Mouse (Mus musculus) C2C12 (cell line): ENCODE results near the gene Plpp7. TPM values are rescaled to one million over a fixed set of nuclear protein-coding genes. Genes with fewer than 3 reads are reported as not detected.

Experiments
- H3K27me3 ChIP-seq: one replicate; pipeline ENCODE4 v1.6.1; 2011; ENCODE audit not compliant: control insufficient read depth, insufficient read depth, insufficient read length
- H3K36me3 ChIP-seq: one replicate; pipeline ENCODE4 v1.6.1; 2011; ENCODE audit not compliant: control insufficient read depth, insufficient read depth
- H3K4me3 ChIP-seq: one replicate; pipeline ENCODE4 v1.5.1; 2011; ENCODE audit warnings: mild to moderate bottlenecking, control low read depth; ENCODE audit not compliant: poor library complexity, insufficient read depth, severe bottlenecking
- H3K79me2 ChIP-seq: one replicate; pipeline ENCODE4 v1.6.1; 2011; ENCODE audit not compliant: control insufficient read depth, insufficient read depth
- H3K79me3 ChIP-seq: one replicate; pipeline ENCODE4 v1.6.1; 2011; ENCODE audit warnings: low read depth, control low read depth
- H3ac ChIP-seq: one replicate; pipeline ENCODE3; 2011; ENCODE audit warnings: low read depth; ENCODE audit not compliant: control insufficient read depth, insufficient read length
- CEBPB ChIP-seq: IDR thresholded peaks from one replicate; pipeline ENCODE4 v1.6.1; 2011; ENCODE audit warnings: low read depth, mild to moderate bottlenecking, control low read depth, moderate library complexity
- CTCF ChIP-seq: IDR thresholded peaks from one replicate; pipeline ENCODE4 v1.5.1; 2011; ENCODE audit not compliant: control insufficient read depth, insufficient read depth, insufficient read length
- FOSL1 ChIP-seq: IDR thresholded peaks from one replicate; pipeline ENCODE4 v1.8.0; 2011; ENCODE audit warnings: mild to moderate bottlenecking, low read length; ENCODE audit not compliant: poor library complexity, insufficient read depth, severe bottlenecking
- MAX ChIP-seq: IDR thresholded peaks from one replicate; pipeline ENCODE4 v1.6.1; 2011; ENCODE audit warnings: mild to moderate bottlenecking, control low read depth
- MYOD1 ChIP-seq: IDR thresholded peaks from one replicate; pipeline ENCODE4 v1.6.1; 2011; ENCODE audit warnings: low read depth; ENCODE audit not compliant: control insufficient read depth, insufficient read length
- MYOG ChIP-seq: IDR thresholded peaks from one replicate; pipeline ENCODE4 v1.6.1; 2011; ENCODE audit not compliant: control insufficient read depth, insufficient read length; ENCODE audit errors: extremely low read depth
- USF1 ChIP-seq: IDR thresholded peaks from one replicate; pipeline ENCODE4 v1.6.1; 2011; ENCODE audit warnings: low read depth, mild to moderate bottlenecking, control low read depth, moderate library complexity
- polyA plus RNA-seq: library from polyadenylated mRNA; unstranded; fragments of >200 nt; fragmentation: generic; extraction: Trizol; gene quantifications from one replicate; pipeline ENCODE4 v1.2.1, GENCODE M21; 2012; ENCODE audit warnings: missing spikeins

Plpp7 gene
- polyA plus RNA-seq, 1 experiment = 0.47 TPM

GRCm38 (mm10) chr2:32056524-32056923 is 38.8 kb upstream of the Plpp7 start:
- no peak for TF ChIP-seq MYOD1
- no peak for TF ChIP-seq MYOG
- TF ChIP-seq MAX = no peak
- TF ChIP-seq USF1 = no peak
- TF ChIP-seq CEBPB = no peak
- TF ChIP-seq CTCF = no peak
- no peak for TF ChIP-seq FOSL1
- Histone ChIP-seq H3K79me2 (no peaks in the 10 kb centered on the region), H3K79me3 (no peaks in the 10 kb centered on the region)

GRCm38 (mm10) chr2:32057360-32057759 is 38.0 kb upstream of the Plpp7 start:
- H3K79me3 ChIP-seq = no peaks in the 10 kb centered on the region
- H3K36me3 ChIP-seq = no peaks in the 10 kb centered on the region
- peaks cover 16% of the 10 kb centered on the region for H3K27me3 ChIP-seq
- no peak overlapping the region for H3ac ChIP-seq
- no peak for TF ChIP-seq CEBPB
- no peak for TF ChIP-seq USF1
- no peak overlapping the region for H3K4me3 ChIP-seq
- H3K79me2 ChIP-seq = no peaks in the 10 kb centered on the region

More at GRCm38 (mm10) chr2:32056524-32056923, 38.8 kb upstream of the Plpp7 start:
- H3ac ChIP-seq = no peak overlapping the region
- H3K27me3 ChIP-seq = peaks cover 16% of the 10 kb centered on the region
- H3K36me3 ChIP-seq = peaks cover 2% of the 10 kb centered on the region
- H3K4me3 ChIP-seq = no peak overlapping the region

GRCm38 (mm10) chr2:32057794-32058193 is 37.5 kb upstream of the Plpp7 start:
- H3K79me3 ChIP-seq = no peaks in the 10 kb centered on the region
- TF ChIP-seq FOSL1 (no peak), USF1 (no peak), CEBPB (no peak), MYOG (no peak), MAX (no peak), MYOD1 (no peak), CTCF (no peak)
- no peaks in the 10 kb centered on the region for H3K36me3 ChIP-seq
- peaks cover 17% of the 10 kb centered on the region for H3K27me3 ChIP-seq
- no peak overlapping the region for H3K4me3 ChIP-seq
- no peak overlapping the region for H3ac ChIP-seq
- no peaks in the 10 kb centered on the region for H3K79me2 ChIP-seq

- Histone ChIP-seq H3K36me3 (no peaks in the 10 kb centered on the region), H3K79me3 (no peaks in the 10 kb centered on the region), H3K4me3 (no peak overlapping the region), H3K27me3 (peaks cover 22% of the 10 kb centered on the region), H3K79me2 (no peaks in the 10 kb centered on the region), H3ac (no peak overlapping the region)
- TF ChIP-seq MYOD1 = no peak
- TF ChIP-seq MAX = no peak
- no peak for TF ChIP-seq CEBPB
- TF ChIP-seq USF1 = no peak
- TF ChIP-seq CTCF = no peak
- no peak for TF ChIP-seq FOSL1
- no peak for TF ChIP-seq MYOG
These were observed 37.1 kb upstream of the Plpp7 start for GRCm38 (mm10) chr2:32058241-32058640.

- Histone ChIP-seq H3K27me3 (peaks cover 26% of the 10 kb centered on the region), H3ac (no peak overlapping the region), H3K79me2 (no peaks in the 10 kb centered on the region), H3K4me3 (no peak overlapping the region), H3K79me3 (no peaks in the 10 kb centered on the region), H3K36me3 (no peaks in the 10 kb centered on the region)
- TF ChIP-seq MAX (no peak), CEBPB (no peak), USF1 (no peak), CTCF (no peak), MYOD1 (no peak), MYOG (no peak), FOSL1 (no peak)
These were observed 36.6 kb upstream of the Plpp7 start for GRCm38 (mm10) chr2:32058716-32059115.

- H3K36me3 ChIP-seq = no peaks in the 10 kb centered on the region
- H3K4me3 ChIP-seq = no peak overlapping the region
- TF ChIP-seq MYOG (no peak), MAX (no peak), FOSL1 (no peak), CEBPB (no peak), MYOD1 (no peak), USF1 (no peak), CTCF (no peak)
- no peak overlapping the region for H3ac ChIP-seq
- H3K27me3 ChIP-seq = peaks cover 35% of the 10 kb centered on the region
- no peaks in the 10 kb centered on the region for H3K79me2 ChIP-seq
- no peaks in the 10 kb centered on the region for H3K79me3 ChIP-seq
These were observed 35.7 kb upstream of the Plpp7 start for GRCm38 (mm10) chr2:32059613-32060012.
